Mouse (Mus musculus): Measurements from ENCODE around the gene BC051665. TPM values are rescaled to one million over a fixed set of nuclear protein-coding genes. Genes with fewer than 3 reads are reported as not detected.

Gene BC051665
- polyA plus RNA-seq, 1 experiment from 2014 or later, result not detected

- Histone ChIP-seq H3K4me3 (replicated peaks) (no peak overlapping the region), H3K27ac (no peak overlapping the region), H3K36me3 (peaks cover 17% of the 10 kb centered on the region), H3K4me2 (no peak overlapping the region), H3K4me1 (replicated peaks) (no peaks in the 10 kb centered on the region), H3K9me3 (replicated peaks) (no peaks in the 10 kb centered on the region), H3K9ac (no peak overlapping the region), H3K27me3 (no peaks in the 10 kb centered on the region)
- 75% methylated on average over 12 of the region's 12 CpGs for WGBS (ENCODE audit: insufficient replicate concordance)
- DNase-seq (no peak), ATAC-seq (ENCODE audit: low read depth) (no peak)
Observed at GRCm38 (mm10) chr13:60760392-60760791, 25.8 kb downstream of the BC051665 start.

GRCm38 (mm10) chr13:60759136-60759535 is 27.0 kb downstream of the BC051665 start:
- Histone ChIP-seq H3K4me2 (no peak overlapping the region), H3K9ac (no peak overlapping the region), H3K36me3 (peaks cover 17% of the 10 kb centered on the region), H3K4me1 (replicated peaks) (no peaks in the 10 kb centered on the region), H3K4me3 (replicated peaks) (no peak overlapping the region), H3K27me3 (no peaks in the 10 kb centered on the region), H3K9me3 (replicated peaks) (no peaks in the 10 kb centered on the region), H3K27ac (no peak overlapping the region)
- ATAC-seq (ENCODE audit: low read depth), result no peak
- WGBS (ENCODE audit: insufficient replicate concordance), result 33% methylated on average over 6 of the region's 6 CpGs
- DNase-seq, result no peak

DNA sequence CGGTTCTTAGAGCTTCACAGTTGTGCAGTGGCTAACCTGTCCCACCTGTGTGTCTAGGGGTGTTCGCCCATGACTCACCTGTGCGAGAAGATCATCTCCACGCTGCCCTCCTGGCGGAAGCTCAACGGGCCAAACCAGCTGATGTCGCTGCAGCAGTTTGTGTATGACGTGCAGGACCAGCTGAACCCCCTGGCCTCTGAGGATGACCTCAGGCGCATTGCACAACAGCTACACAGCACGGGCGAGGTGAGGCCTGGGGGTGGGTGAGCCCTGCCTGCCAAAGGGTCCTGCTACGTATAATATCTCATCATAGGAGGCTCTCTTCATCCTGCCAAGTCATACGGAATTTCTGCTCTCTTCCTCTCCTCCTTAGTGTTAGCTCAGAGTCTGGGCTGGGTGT is 28.9 kb downstream of the BC051665 start:
- Histone ChIP-seq H3K4me3 (replicated peaks) (no peak overlapping the region), H3K4me1 (replicated peaks) (no peaks in the 10 kb centered on the region), H3K9me3 (replicated peaks) (no peaks in the 10 kb centered on the region), H3K27ac (no peak overlapping the region), H3K9ac (no peak overlapping the region), H3K4me2 (no peak overlapping the region), H3K27me3 (no peaks in the 10 kb centered on the region), H3K36me3 (peaks cover 28% of the 10 kb centered on the region)
- peak; percentile 54 for ATAC-seq (ENCODE audit: low read depth)
- DNase-seq, result no peak
- 71% methylated on average over 13 of the region's 13 CpGs for WGBS (ENCODE audit: insufficient replicate concordance)

GRCm38 (mm10) chr13:60755251-60755650 is 30.9 kb downstream of the BC051665 start:
- Histone ChIP-seq H3K4me3 (replicated peaks) (no peak overlapping the region), H3K9ac (no peak overlapping the region), H3K4me2 (no peak overlapping the region), H3K4me1 (replicated peaks) (no peaks in the 10 kb centered on the region), H3K27ac (no peak overlapping the region), H3K9me3 (replicated peaks) (no peaks in the 10 kb centered on the region), H3K27me3 (no peaks in the 10 kb centered on the region), H3K36me3 (peaks cover 22% of the 10 kb centered on the region)
- DNase-seq (no peak), ATAC-seq (ENCODE audit: low read depth) (no peak)
- 60% methylated on average over 2 of the region's 2 CpGs for WGBS (ENCODE audit: insufficient replicate concordance)

DNA sequence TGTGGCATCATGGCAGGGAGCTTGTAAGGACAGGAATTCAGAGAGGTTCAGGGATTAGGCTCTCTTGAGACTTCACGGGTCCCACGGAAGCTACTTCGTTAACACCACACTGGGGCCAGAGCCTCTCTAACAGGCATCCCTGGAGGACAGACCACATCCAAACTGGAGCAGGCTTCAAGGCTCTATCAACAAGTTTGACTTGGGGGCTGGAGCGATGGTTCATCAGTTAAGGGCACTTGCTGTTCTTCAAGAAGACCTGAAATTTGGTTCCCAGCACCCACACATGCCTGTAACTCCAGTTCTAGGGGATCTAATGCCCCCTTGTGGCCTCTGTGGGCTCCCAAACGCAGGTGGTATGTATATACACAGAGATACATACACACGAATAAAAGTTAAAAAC is 32.9 kb downstream of the BC051665 start:
- peaks cover 40% of the 10 kb centered on the region for H3K36me3 ChIP-seq
- WGBS (ENCODE audit: insufficient replicate concordance), result 76% methylated on average over 6 of the region's 6 CpGs
- ATAC-seq (ENCODE audit: low read depth) (no peak), DNase-seq (no peak)
- no peak overlapping the region for H3K27ac ChIP-seq
- H3K9me3 ChIP-seq (replicated peaks), result no peaks in the 10 kb centered on the region
- H3K9ac ChIP-seq, result no peak overlapping the region
- H3K4me2 ChIP-seq, result no peak overlapping the region
- no peaks in the 10 kb centered on the region for H3K27me3 ChIP-seq
- no peaks in the 10 kb centered on the region for H3K4me1 ChIP-seq (replicated peaks)
- no peak overlapping the region for H3K4me3 ChIP-seq (replicated peaks)

GRCm38 (mm10) chr13:60750930-60751329 is 35.2 kb downstream of the BC051665 start:
- H3K9ac ChIP-seq, result no peak overlapping the region
- H3K27ac ChIP-seq, result no peak overlapping the region
- H3K4me2 ChIP-seq, result no peak overlapping the region
- no peaks in the 10 kb centered on the region for H3K27me3 ChIP-seq
- 74% methylated on average over 7 of the region's 7 CpGs for WGBS (ENCODE audit: insufficient replicate concordance)
- no peaks in the 10 kb centered on the region for H3K9me3 ChIP-seq (replicated peaks)
- ATAC-seq (ENCODE audit: low read depth), result no peak
- H3K4me1 ChIP-seq (replicated peaks), result peaks cover 16% of the 10 kb centered on the region
- peaks cover 45% of the 10 kb centered on the region for H3K36me3 ChIP-seq
- H3K4me3 ChIP-seq (replicated peaks), result no peak overlapping the region
- DNase-seq, result no peak

DNA sequence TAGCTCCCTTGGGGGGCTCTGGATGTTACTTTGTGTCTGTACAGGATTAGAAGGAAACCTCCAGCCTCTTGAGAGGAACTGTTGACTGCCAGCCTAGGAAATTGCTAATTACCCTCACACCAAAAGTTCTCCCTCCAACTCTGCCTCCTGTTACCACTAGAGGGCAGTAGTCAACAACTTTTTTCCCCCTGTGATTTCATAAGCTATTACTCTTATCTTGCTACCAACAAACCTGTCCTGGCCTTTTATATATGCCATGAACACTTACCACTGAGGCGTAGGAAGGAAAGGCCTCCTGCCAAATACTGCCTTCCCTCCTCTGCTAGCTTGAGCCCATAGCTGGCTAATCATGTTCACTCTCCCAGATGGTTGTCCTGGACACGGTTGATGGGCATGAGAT is 37.6 kb downstream of the BC051665 start:
- peaks cover 44% of the 10 kb centered on the region for H3K36me3 ChIP-seq
- ATAC-seq (ENCODE audit: low read depth) (no peak), DNase-seq (no peak)
- 62% methylated on average over 2 of the region's 2 CpGs for WGBS (ENCODE audit: insufficient replicate concordance)
- H3K4me1 ChIP-seq (replicated peaks), result peaks cover 40% of the 10 kb centered on the region
- H3K27ac ChIP-seq, result no peak overlapping the region
- no peak overlapping the region for H3K4me2 ChIP-seq
- H3K9me3 ChIP-seq (replicated peaks), result no peaks in the 10 kb centered on the region
- no peaks in the 10 kb centered on the region for H3K27me3 ChIP-seq
- no peak overlapping the region; the same call in 1 of the 2 replicates for H3K9ac ChIP-seq
- no peak overlapping the region for H3K4me3 ChIP-seq (replicated peaks)

DNA sequence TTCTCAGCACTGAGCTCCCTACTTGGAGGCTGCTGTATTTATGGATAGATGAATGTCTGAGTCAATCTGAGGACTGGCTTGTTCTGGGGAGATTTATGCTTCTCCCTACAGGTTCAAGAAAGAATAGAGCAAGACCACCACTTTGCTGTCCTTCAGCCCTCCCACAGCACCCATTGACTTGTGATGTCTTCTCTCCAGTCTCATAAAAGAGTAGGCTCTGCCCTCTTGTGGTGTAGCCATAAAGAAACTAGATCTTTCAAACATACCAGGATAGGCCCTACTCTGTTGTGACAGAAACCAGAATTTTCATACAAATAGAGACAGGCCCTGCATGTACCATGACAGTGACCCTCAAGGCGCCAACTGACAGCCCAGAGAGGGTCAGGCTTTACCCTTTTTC is 39.0 kb downstream of the BC051665 start:
- Histone ChIP-seq H3K4me1 (replicated peaks) (peaks cover 54% of the 10 kb centered on the region), H3K27me3 (no peaks in the 10 kb centered on the region), H3K27ac (no peak overlapping the region), H3K4me3 (replicated peaks) (no peak overlapping the region), H3K9me3 (replicated peaks) (no peaks in the 10 kb centered on the region), H3K9ac (no peak overlapping the region), H3K36me3 (peaks cover 33% of the 10 kb centered on the region), H3K4me2 (no peak overlapping the region)
- WGBS (ENCODE audit: insufficient replicate concordance), result 73% methylated on average over 1 of the region's 1 CpGs
- ATAC-seq (ENCODE audit: low read depth) (no peak), DNase-seq (no peak)

DNA sequence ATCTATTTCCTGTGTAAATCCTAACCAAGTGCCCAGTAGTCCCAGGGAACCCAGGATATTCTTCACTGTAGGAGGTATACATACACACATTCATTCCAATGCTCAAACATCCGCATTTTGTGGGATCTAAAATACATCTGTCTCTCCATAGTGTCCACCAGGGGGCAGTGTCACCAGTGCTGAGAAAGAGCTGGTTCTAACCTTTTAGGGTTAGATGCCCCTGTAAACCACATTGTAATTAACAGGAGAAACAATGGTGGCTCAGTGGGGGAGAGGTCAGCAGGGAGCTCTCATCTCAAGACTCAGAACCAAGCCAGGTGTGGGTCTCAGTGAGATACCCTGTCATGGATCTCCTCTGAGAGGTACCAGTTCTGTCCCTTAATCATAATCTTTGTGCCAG is 39.9 kb downstream of the BC051665 start:
- Histone ChIP-seq H3K9ac (no peak overlapping the region), H3K27ac (no peak overlapping the region), H3K4me2 (no peak overlapping the region), H3K4me1 (replicated peaks) (peaks cover 58% of the 10 kb centered on the region), H3K36me3 (peaks cover 26% of the 10 kb centered on the region), H3K27me3 (no peaks in the 10 kb centered on the region), H3K4me3 (replicated peaks) (no peak overlapping the region), H3K9me3 (replicated peaks) (no peaks in the 10 kb centered on the region)
- 36% methylated on average over 1 of the region's 1 CpGs for WGBS (ENCODE audit: insufficient replicate concordance)
- peak; percentile 23 for DNase-seq
- no peak for ATAC-seq (ENCODE audit: low read depth)

- peak; percentile 81 for ATAC-seq (ENCODE audit: low read depth)
Observed at GRCm38 (mm10) chr13:60745358-60745757, 40.8 kb downstream of the BC051665 start.

GRCm38 (mm10) chr13:60744736-60745135 is 41.4 kb downstream of the BC051665 start:
- no peak for ATAC-seq (ENCODE audit: low read depth)
- Histone ChIP-seq H3K4me3 (replicated peaks) (no peak overlapping the region), H3K36me3 (peaks cover 24% of the 10 kb centered on the region), H3K27ac (peak overlapping the region; percentile 84), H3K27me3 (no peaks in the 10 kb centered on the region), H3K9me3 (replicated peaks) (no peaks in the 10 kb centered on the region), H3K9ac (peak overlapping the region; percentile 41; the same call in 1 of the 2 replicates), H3K4me2 (peak overlapping the region; percentile 45), H3K4me1 (replicated peaks) (peaks cover 58% of the 10 kb centered on the region)
- WGBS (ENCODE audit: insufficient replicate concordance), result 48% methylated on average over 3 of the region's 3 CpGs
- no peak for DNase-seq

More at GRCm38 (mm10) chr13:60745358-60745757, 40.8 kb downstream of the BC051665 start:
- no peaks in the 10 kb centered on the region for H3K9me3 ChIP-seq (replicated peaks)
- peak overlapping the region; percentile 45 for H3K4me2 ChIP-seq
- WGBS (ENCODE audit: insufficient replicate concordance), result 29% methylated on average over 12 of the region's 12 CpGs
- no peaks in the 10 kb centered on the region for H3K27me3 ChIP-seq
- H3K27ac ChIP-seq, result peak overlapping the region; percentile 84
- H3K9ac ChIP-seq, result no peak overlapping the region
- DNase-seq, result peak; percentile 61
- no peak overlapping the region for H3K4me3 ChIP-seq (replicated peaks)
- H3K36me3 ChIP-seq, result peaks cover 24% of the 10 kb centered on the region
- peaks cover 58% of the 10 kb centered on the region for H3K4me1 ChIP-seq (replicated peaks)

DNA sequence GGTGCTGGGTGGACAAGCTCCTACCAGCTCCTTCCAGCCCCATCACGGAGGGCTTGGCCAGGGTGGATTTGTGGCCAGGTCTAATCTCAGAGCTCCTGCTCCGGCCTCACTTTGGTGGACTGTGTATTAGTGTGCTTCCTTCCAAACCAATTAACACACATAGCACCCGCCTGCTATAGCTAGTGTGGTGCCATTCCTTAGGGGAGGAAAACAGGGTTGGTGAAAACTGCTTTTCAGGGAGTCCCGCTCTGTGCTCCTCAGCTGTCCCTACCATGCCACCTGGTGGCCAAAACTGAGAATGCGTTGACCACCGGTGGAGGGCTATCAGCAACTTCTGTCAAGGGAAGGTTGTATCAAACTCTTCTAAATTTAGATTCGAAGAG is 42.1 kb downstream of the BC051665 start:
- WGBS (ENCODE audit: insufficient replicate concordance), result 13% methylated on average over 7 of the region's 7 CpGs
- Histone ChIP-seq H3K4me3 (replicated peaks) (peak overlapping the region; percentile 30), H3K27ac (peak overlapping the region; percentile 93), H3K36me3 (peaks cover 19% of the 10 kb centered on the region), H3K9ac (peak overlapping the region; percentile 62), H3K4me1 (replicated peaks) (peaks cover 58% of the 10 kb centered on the region), H3K9me3 (replicated peaks) (no peaks in the 10 kb centered on the region), H3K4me2 (peak overlapping the region; percentile 62), H3K27me3 (no peaks in the 10 kb centered on the region)
- ATAC-seq (ENCODE audit: low read depth) (peak; percentile 49), DNase-seq (peak; percentile 81)
